Mouse (Mus musculus): Measurements from ENCODE around the gene Spint4. TPM values are rescaled to one million over a fixed set of nuclear protein-coding genes. Genes with fewer than 3 reads are reported as not detected.

Gene Spint4
- polyA plus RNA-seq, 1 experiment from 2014 or later = 1.1 TPM

- no peaks in the 10 kb centered on the region for H3K27me3 ChIP-seq (ENCODE audit: control insufficient read depth, insufficient read depth, low read length)
- H3K4me3 ChIP-seq (ENCODE audit: low read length) = peak overlapping the region; percentile 18; the same call in 1 of the 2 replicates
- H3K36me3 ChIP-seq (ENCODE audit: control insufficient read depth, insufficient read depth, low read length) = no peaks in the 10 kb centered on the region
- 17% methylated on average over 19 of the region's 19 CpGs for WGBS
- no peak overlapping the region for H3K9ac ChIP-seq (ENCODE audit: low read depth, low read length)
- H3K4me1 ChIP-seq (ENCODE audit: control insufficient read depth, insufficient read depth, low read length) = peaks cover 9% of the 10 kb centered on the region
- no peaks in the 10 kb centered on the region for H3K9me3 ChIP-seq (ENCODE audit: control insufficient read depth, low read length)
- H3K4me2 ChIP-seq (replicated peaks; ENCODE audit: low read depth, low read length) = peak overlapping the region; percentile 38
- peak; percentile 91 for ATAC-seq (ENCODE audit: low FRiP score, low TSS enrichment)
- no peak overlapping the region for H3K27ac ChIP-seq (ENCODE audit: low read depth, low read length)
Observed at GRCm38 (mm10) chr2:164678848-164679625, 19.3 kb upstream of the Spint4 start.

- Histone ChIP-seq H3K27ac (ENCODE audit: low read depth, low read length) (no peak overlapping the region), H3K9ac (ENCODE audit: low read depth, low read length) (no peak overlapping the region), H3K36me3 (ENCODE audit: control insufficient read depth, insufficient read depth, low read length) (no peaks in the 10 kb centered on the region), H3K27me3 (ENCODE audit: control insufficient read depth, insufficient read depth, low read length) (no peaks in the 10 kb centered on the region), H3K9me3 (ENCODE audit: control insufficient read depth, low read length) (no peaks in the 10 kb centered on the region), H3K4me3 (ENCODE audit: low read length) (no peak overlapping the region), H3K4me2 (replicated peaks; ENCODE audit: low read depth, low read length) (no peak overlapping the region), H3K4me1 (ENCODE audit: control insufficient read depth, insufficient read depth, low read length) (peaks cover 9% of the 10 kb centered on the region)
- ATAC-seq (ENCODE audit: low FRiP score, low TSS enrichment) = no peak
- 28% methylated on average over 3 of the region's 3 CpGs for WGBS
Observed at GRCm38 (mm10) chr2:164679906-164680305, 18.4 kb upstream of the Spint4 start.

GRCm38 (mm10) chr2:164684807-164685206 lies 13.5 kb upstream of the Spint4 start, which contains the start of gene Wfdc13:
Gene Wfdc13 (plus strand): TSS chr2:164685107.
- Histone ChIP-seq H3K9ac (ENCODE audit: low read depth, low read length) (no peak within 1 kb of the TSS), H3K9me3 (ENCODE audit: control insufficient read depth, low read length) (no peaks in the 10 kb centered on the region), H3K4me2 (replicated peaks; ENCODE audit: low read depth, low read length) (no peak within 1 kb of the TSS), H3K36me3 (ENCODE audit: control insufficient read depth, insufficient read depth, low read length) (no peaks in the 10 kb centered on the region), H3K27me3 (ENCODE audit: control insufficient read depth, insufficient read depth, low read length) (no peaks in the 10 kb centered on the region), H3K27ac (ENCODE audit: low read depth, low read length) (no peak within 1 kb of the TSS), H3K4me1 (ENCODE audit: control insufficient read depth, insufficient read depth, low read length) (no peaks in the 10 kb centered on the region), H3K4me3 (ENCODE audit: low read length) (no peak within 1 kb of the TSS)
- ATAC-seq (ENCODE audit: low FRiP score, low TSS enrichment) = no peak
- WGBS = 71% methylated on average over 3 of the region's 3 CpGs

GRCm38 (mm10) chr2:164700959-164701358 lies 2.7 kb downstream of the Spint4 start:
- H3K27ac ChIP-seq (ENCODE audit: low read depth, low read length) = no peak overlapping the region
- H3K4me1 ChIP-seq (ENCODE audit: control insufficient read depth, insufficient read depth, low read length) = no peaks in the 10 kb centered on the region
- H3K9ac ChIP-seq (ENCODE audit: low read depth, low read length) = no peak overlapping the region
- no peak overlapping the region for H3K4me2 ChIP-seq (replicated peaks; ENCODE audit: low read depth, low read length)
- H3K9me3 ChIP-seq (ENCODE audit: control insufficient read depth, low read length) = no peaks in the 10 kb centered on the region
- 68% methylated on average over 5 of the region's 5 CpGs for WGBS
- no peak overlapping the region for H3K4me3 ChIP-seq (ENCODE audit: low read length)
- H3K27me3 ChIP-seq (ENCODE audit: control insufficient read depth, insufficient read depth, low read length) = no peaks in the 10 kb centered on the region
- ATAC-seq (ENCODE audit: low FRiP score, low TSS enrichment) = no peak
- H3K36me3 ChIP-seq (ENCODE audit: control insufficient read depth, insufficient read depth, low read length) = no peaks in the 10 kb centered on the region

GRCm38 (mm10) chr2:164701761-164702160 lies 3.5 kb downstream of the Spint4 start:
- 89% methylated on average over 5 of the region's 5 CpGs for WGBS
- no peak for ATAC-seq (ENCODE audit: low FRiP score, low TSS enrichment)
- no peaks in the 10 kb centered on the region for H3K36me3 ChIP-seq (ENCODE audit: control insufficient read depth, insufficient read depth, low read length)
- no peak overlapping the region for H3K4me3 ChIP-seq (ENCODE audit: low read length)
- H3K9ac ChIP-seq (ENCODE audit: low read depth, low read length) = no peak overlapping the region
- H3K9me3 ChIP-seq (ENCODE audit: control insufficient read depth, low read length) = no peaks in the 10 kb centered on the region
- H3K4me2 ChIP-seq (replicated peaks; ENCODE audit: low read depth, low read length) = no peak overlapping the region
- H3K27me3 ChIP-seq (ENCODE audit: control insufficient read depth, insufficient read depth, low read length) = no peaks in the 10 kb centered on the region
- no peak overlapping the region for H3K27ac ChIP-seq (ENCODE audit: low read depth, low read length)
- H3K4me1 ChIP-seq (ENCODE audit: control insufficient read depth, insufficient read depth, low read length) = no peaks in the 10 kb centered on the region

GRCm38 (mm10) chr2:164704235-164704634 lies 5.9 kb downstream of the Spint4 start:
- WGBS = 75% methylated on average over 5 of the region's 5 CpGs
- no peaks in the 10 kb centered on the region for H3K36me3 ChIP-seq (ENCODE audit: control insufficient read depth, insufficient read depth, low read length)
- no peaks in the 10 kb centered on the region for H3K9me3 ChIP-seq (ENCODE audit: control insufficient read depth, low read length)
- no peak overlapping the region for H3K27ac ChIP-seq (ENCODE audit: low read depth, low read length)
- H3K9ac ChIP-seq (ENCODE audit: low read depth, low read length) = no peak overlapping the region
- no peak for ATAC-seq (ENCODE audit: low FRiP score, low TSS enrichment)
- H3K4me1 ChIP-seq (ENCODE audit: control insufficient read depth, insufficient read depth, low read length) = no peaks in the 10 kb centered on the region
- no peaks in the 10 kb centered on the region for H3K27me3 ChIP-seq (ENCODE audit: control insufficient read depth, insufficient read depth, low read length)
- H3K4me3 ChIP-seq (ENCODE audit: low read length) = no peak overlapping the region
- H3K4me2 ChIP-seq (replicated peaks; ENCODE audit: low read depth, low read length) = no peak overlapping the region

GRCm38 (mm10) chr2:164705328-164705727 lies 7.0 kb downstream of the Spint4 start:
- no peak overlapping the region for H3K9ac ChIP-seq (ENCODE audit: low read depth, low read length)
- no peaks in the 10 kb centered on the region for H3K36me3 ChIP-seq (ENCODE audit: control insufficient read depth, insufficient read depth, low read length)
- no peak overlapping the region for H3K4me3 ChIP-seq (ENCODE audit: low read length)
- 95% methylated on average over 6 of the region's 6 CpGs for whole genome bisulfite sequencing
- no peaks in the 10 kb centered on the region for H3K9me3 ChIP-seq (ENCODE audit: control insufficient read depth, low read length)
- no peak overlapping the region for H3K4me2 ChIP-seq (replicated peaks; ENCODE audit: low read depth, low read length)
- H3K27ac ChIP-seq (ENCODE audit: low read depth, low read length) = no peak overlapping the region
- no peak for ATAC-seq (ENCODE audit: low FRiP score, low TSS enrichment)
- no peaks in the 10 kb centered on the region for H3K27me3 ChIP-seq (ENCODE audit: control insufficient read depth, insufficient read depth, low read length)
- H3K4me1 ChIP-seq (ENCODE audit: control insufficient read depth, insufficient read depth, low read length) = no peaks in the 10 kb centered on the region

GRCm38 (mm10) chr2:164705991-164706390 lies 7.7 kb downstream of the Spint4 start:
- no peak for ATAC-seq (ENCODE audit: low FRiP score, low TSS enrichment)
- Histone ChIP-seq H3K9me3 (ENCODE audit: control insufficient read depth, low read length) (no peaks in the 10 kb centered on the region), H3K4me3 (ENCODE audit: low read length) (no peak overlapping the region), H3K4me2 (replicated peaks; ENCODE audit: low read depth, low read length) (no peak overlapping the region), H3K9ac (ENCODE audit: low read depth, low read length) (no peak overlapping the region), H3K27ac (ENCODE audit: low read depth, low read length) (no peak overlapping the region), H3K36me3 (ENCODE audit: control insufficient read depth, insufficient read depth, low read length) (no peaks in the 10 kb centered on the region), H3K4me1 (ENCODE audit: control insufficient read depth, insufficient read depth, low read length) (no peaks in the 10 kb centered on the region), H3K27me3 (ENCODE audit: control insufficient read depth, insufficient read depth, low read length) (no peaks in the 10 kb centered on the region)
- WGBS = 89% methylated on average over 14 of the region's 14 CpGs

- no peak within 1 kb of the TSS for H3K27ac ChIP-seq (ENCODE audit: low read depth, low read length)
- ATAC-seq (ENCODE audit: low FRiP score, low TSS enrichment) = no peak
- no peak within 1 kb of the TSS for H3K4me2 ChIP-seq (replicated peaks; ENCODE audit: low read depth, low read length)
- no peaks in the 10 kb centered on the region for H3K4me1 ChIP-seq (ENCODE audit: control insufficient read depth, insufficient read depth, low read length)
- H3K27me3 ChIP-seq (ENCODE audit: control insufficient read depth, insufficient read depth, low read length) = no peaks in the 10 kb centered on the region
- H3K36me3 ChIP-seq (ENCODE audit: control insufficient read depth, insufficient read depth, low read length) = no peaks in the 10 kb centered on the region
- H3K4me3 ChIP-seq (ENCODE audit: low read length) = no peak within 1 kb of the TSS
- WGBS = 82% methylated on average over 6 of the region's 6 CpGs
- no peaks in the 10 kb centered on the region for H3K9me3 ChIP-seq (ENCODE audit: control insufficient read depth, low read length)
- no peak within 1 kb of the TSS for H3K9ac ChIP-seq (ENCODE audit: low read depth, low read length)
Observed at GRCm38 (mm10) chr2:164715005-164715404, 16.7 kb downstream of the Spint4 start, which contains the start of gene Spint5. Gene Spint5 (plus strand): TSS chr2:164715305.
